Mouse (Mus musculus): ENCODE results near the gene Ppp4c. TPM values are rescaled to one million over a fixed set of nuclear protein-coding genes. Genes with fewer than 3 reads are reported as not detected.
A peak's percentile ranks its signal among the peaks of the same experiment; 100 is the strongest.

Gene Ppp4c
- polyA plus RNA-seq, 1 experiment, result 113 TPM

DNA sequence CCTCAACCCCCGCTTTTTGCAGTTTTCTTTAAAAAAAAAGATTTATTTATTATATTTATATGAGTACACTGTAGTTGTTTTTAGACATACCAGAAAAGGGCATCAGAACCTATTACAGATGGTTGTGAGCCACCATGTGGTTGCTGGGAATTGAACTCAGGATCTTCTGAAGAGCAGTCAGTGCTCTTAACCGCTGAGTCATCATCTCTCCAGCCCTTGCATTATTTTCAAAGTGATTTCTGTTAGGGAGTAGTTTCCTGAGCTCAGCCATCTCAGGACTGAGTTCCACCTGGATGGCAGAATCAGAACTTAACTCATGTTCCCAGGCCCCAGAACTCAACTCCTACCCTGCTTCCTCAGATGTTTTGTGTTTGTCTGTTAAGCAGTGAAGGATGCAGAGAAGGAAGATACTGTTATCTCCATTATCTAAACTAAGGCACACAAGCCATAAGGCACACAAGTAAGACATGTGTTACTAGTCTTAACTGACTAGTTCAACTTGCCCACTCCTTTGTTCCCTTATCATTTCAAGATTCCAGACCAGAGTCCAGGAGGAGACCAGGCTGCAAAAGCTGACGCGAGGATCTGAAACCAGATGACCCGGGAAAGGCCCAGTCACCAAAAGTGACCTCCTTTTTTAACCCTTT is 17.6 kb upstream of the Ppp4c start:
- Histone ChIP-seq H3ac (ENCODE audit: control insufficient read depth, insufficient read length) (peak overlapping the region; percentile 21), H3K36me3 (ENCODE audit: control insufficient read depth, insufficient read depth) (no peaks in the 10 kb centered on the region), H3K4me2 (ENCODE audit: low read depth) (peak overlapping the region; percentile 67), H3K79me2 (ENCODE audit: control insufficient read depth, insufficient read depth) (no peaks in the 10 kb centered on the region), H3K27me3 (ENCODE audit: control insufficient read depth, insufficient read depth, insufficient read length) (no peaks in the 10 kb centered on the region), H3K4me3 (peak overlapping the region; percentile 65)
- no peak for TF ChIP-seq POLR2A (IDR thresholded peaks at IDR 0.05; ENCODE audit: insufficient read length, low read depth)
- no peak for TF ChIP-seq REST (IDR thresholded peaks at IDR 0.05; ENCODE audit: insufficient read depth, insufficient read length)
- no peak for TF ChIP-seq CEBPB (IDR thresholded peaks at IDR 0.05; ENCODE audit: insufficient read depth, poor library complexity, severe bottlenecking)

- no peaks in the 10 kb centered on the region for H3K36me3 ChIP-seq (ENCODE audit: control insufficient read depth, insufficient read depth)
- peak overlapping the region; percentile 21 for H3ac ChIP-seq (ENCODE audit: control insufficient read depth, insufficient read length)
- no peak for TF ChIP-seq TCF12 (IDR thresholded peaks at IDR 0.05; ENCODE audit: insufficient read depth, poor library complexity, severe bottlenecking)
- peak; percentile 66 for TF ChIP-seq POLR2AphosphoS2 (IDR thresholded peaks at IDR 0.05; ENCODE audit: insufficient read length, low read depth)
- no peak for TF ChIP-seq MYOD1 (IDR thresholded peaks at IDR 0.05; ENCODE audit: control insufficient read depth in 1 of 3, insufficient read length in 2 of 3, low read depth in 2 of 3)
- peak; percentile 42 for TF ChIP-seq SRF (IDR thresholded peaks at IDR 0.05; ENCODE audit: control insufficient read depth, insufficient read length, low read depth)
- TF ChIP-seq POLR2A (IDR thresholded peaks at IDR 0.05; ENCODE audit: insufficient read length, low read depth), result peak; percentile 80
- peak; percentile 69 for TF ChIP-seq E2F4 (IDR thresholded peaks at IDR 0.05; ENCODE audit: insufficient read depth)
- no peaks in the 10 kb centered on the region for H3K79me2 ChIP-seq (ENCODE audit: control insufficient read depth, insufficient read depth)
- peak overlapping the region; percentile 67 for H3K4me2 ChIP-seq (ENCODE audit: low read depth)
- H3K27me3 ChIP-seq (ENCODE audit: control insufficient read depth, insufficient read depth, insufficient read length), result no peaks in the 10 kb centered on the region
- H3K4me3 ChIP-seq, result peak overlapping the region; percentile 65
Observed at GRCm38 (mm10) chr7:126808703-126809455, 16.6 kb upstream of the Ppp4c start.

GRCm38 (mm10) chr7:126807405-126807804 is 15.1 kb upstream of the Ppp4c start:
- Histone ChIP-seq H3K4me3 (peak overlapping the region; percentile 65), H3K79me2 (ENCODE audit: control insufficient read depth, insufficient read depth) (no peaks in the 10 kb centered on the region)

GRCm38 (mm10) chr7:126806956-126807355 is 14.7 kb upstream of the Ppp4c start:
- no peaks in the 10 kb centered on the region for H3K79me2 ChIP-seq (ENCODE audit: control insufficient read depth, insufficient read depth)
- H3K36me3 ChIP-seq (ENCODE audit: control insufficient read depth, insufficient read depth), result no peaks in the 10 kb centered on the region
- no peak overlapping the region for H3ac ChIP-seq (ENCODE audit: control insufficient read depth, insufficient read length)
- H3K4me2 ChIP-seq (ENCODE audit: low read depth), result peak overlapping the region; percentile 67
- H3K27me3 ChIP-seq (ENCODE audit: control insufficient read depth, insufficient read depth, insufficient read length), result no peaks in the 10 kb centered on the region
- H3K4me3 ChIP-seq, result peak overlapping the region; percentile 65
- TF ChIP-seq MYOD1 (IDR thresholded peaks at IDR 0.05; ENCODE audit: control insufficient read depth in 1 of 3, insufficient read length in 2 of 3, low read depth in 2 of 3) (no peak), E2F4 (IDR thresholded peaks at IDR 0.05; ENCODE audit: insufficient read depth) (no peak), USF1 (IDR thresholded peaks at IDR 0.05; ENCODE audit: low read depth) (no peak), REST (IDR thresholded peaks at IDR 0.05; ENCODE audit: insufficient read depth, insufficient read length) (no peak), POLR2A (IDR thresholded peaks at IDR 0.05; ENCODE audit: insufficient read length, low read depth) (peak; percentile 34)

More at GRCm38 (mm10) chr7:126807405-126807804, 15.1 kb upstream of the Ppp4c start:
- Histone ChIP-seq H3K27me3 (ENCODE audit: control insufficient read depth, insufficient read depth, insufficient read length) (no peaks in the 10 kb centered on the region), H3K4me2 (ENCODE audit: low read depth) (peak overlapping the region; percentile 67), H3K36me3 (ENCODE audit: control insufficient read depth, insufficient read depth) (no peaks in the 10 kb centered on the region), H3ac (ENCODE audit: control insufficient read depth, insufficient read length) (peak overlapping the region; percentile 21)
- TF ChIP-seq SRF (IDR thresholded peaks at IDR 0.05; ENCODE audit: control insufficient read depth, insufficient read length, low read depth), result no peak
- peak; percentile 14 for TF ChIP-seq POLR2A (IDR thresholded peaks at IDR 0.05; ENCODE audit: insufficient read length, low read depth)
- TF ChIP-seq USF1 (IDR thresholded peaks at IDR 0.05; ENCODE audit: low read depth), result no peak
- no peak for TF ChIP-seq E2F4 (IDR thresholded peaks at IDR 0.05; ENCODE audit: insufficient read depth)
- TF ChIP-seq POLR2AphosphoS2 (IDR thresholded peaks at IDR 0.05; ENCODE audit: insufficient read length, low read depth), result no peak
- TF ChIP-seq CEBPB (IDR thresholded peaks at IDR 0.05; ENCODE audit: insufficient read depth, poor library complexity, severe bottlenecking), result no peak
- TF ChIP-seq MYOG (IDR thresholded peaks at IDR 0.05; ENCODE audit: control insufficient read depth in 1 of 3, insufficient read depth in 1 of 3, insufficient read length in 2 of 3, low read depth in 2 of 3), result no peak
- no peak for TF ChIP-seq TCF12 (IDR thresholded peaks at IDR 0.05; ENCODE audit: insufficient read depth, poor library complexity, severe bottlenecking)
- no peak for TF ChIP-seq TCF3 (IDR thresholded peaks at IDR 0.05; ENCODE audit: insufficient read length, low read depth)
- peak; percentile 54 for TF ChIP-seq REST (IDR thresholded peaks at IDR 0.05; ENCODE audit: insufficient read depth, insufficient read length)
- TF ChIP-seq MYOD1 (IDR thresholded peaks at IDR 0.05; ENCODE audit: control insufficient read depth in 1 of 3, insufficient read length in 2 of 3, low read depth in 2 of 3), result no peak
- no peak for TF ChIP-seq MAX (IDR thresholded peaks at IDR 0.05; ENCODE audit: low read depth)

GRCm38 (mm10) chr7:126803751-126804150 is 11.5 kb upstream of the Ppp4c start:
- no peak overlapping the region for H3ac ChIP-seq (ENCODE audit: control insufficient read depth, insufficient read length)
- no peaks in the 10 kb centered on the region for H3K27me3 ChIP-seq (ENCODE audit: control insufficient read depth, insufficient read depth, insufficient read length)
- H3K36me3 ChIP-seq (ENCODE audit: control insufficient read depth, insufficient read depth), result no peaks in the 10 kb centered on the region
- H3K4me3 ChIP-seq, result no peak overlapping the region
- peaks cover 2% of the 10 kb centered on the region for H3K79me2 ChIP-seq (ENCODE audit: control insufficient read depth, insufficient read depth)
- H3K4me2 ChIP-seq (ENCODE audit: low read depth), result peak overlapping the region; percentile 87
- TF ChIP-seq CEBPB (IDR thresholded peaks at IDR 0.05; ENCODE audit: insufficient read depth, poor library complexity, severe bottlenecking), result no peak
- TF ChIP-seq MYOG (IDR thresholded peaks at IDR 0.05; ENCODE audit: control insufficient read depth in 1 of 3, insufficient read depth in 1 of 3, insufficient read length in 2 of 3, low read depth in 2 of 3), result no peak
- TF ChIP-seq MYOD1 (IDR thresholded peaks at IDR 0.05; ENCODE audit: control insufficient read depth in 1 of 3, insufficient read length in 2 of 3, low read depth in 2 of 3), result no peak
- no peak for TF ChIP-seq REST (IDR thresholded peaks at IDR 0.05; ENCODE audit: insufficient read depth, insufficient read length)
- TF ChIP-seq MAX (IDR thresholded peaks at IDR 0.05; ENCODE audit: low read depth), result no peak
- TF ChIP-seq TCF3 (IDR thresholded peaks at IDR 0.05; ENCODE audit: insufficient read length, low read depth), result no peak
- no peak for TF ChIP-seq TCF12 (IDR thresholded peaks at IDR 0.05; ENCODE audit: insufficient read depth, poor library complexity, severe bottlenecking)
- no peak for TF ChIP-seq USF1 (IDR thresholded peaks at IDR 0.05; ENCODE audit: low read depth)
- TF ChIP-seq E2F4 (IDR thresholded peaks at IDR 0.05; ENCODE audit: insufficient read depth), result no peak
- no peak for TF ChIP-seq POLR2AphosphoS2 (IDR thresholded peaks at IDR 0.05; ENCODE audit: insufficient read length, low read depth)
- TF ChIP-seq SRF (IDR thresholded peaks at IDR 0.05; ENCODE audit: control insufficient read depth, insufficient read length, low read depth), result no peak
- no peak for TF ChIP-seq POLR2A (IDR thresholded peaks at IDR 0.05; ENCODE audit: insufficient read length, low read depth)
